Mouse (Mus musculus) hindbrain, postnatal 0 days (tissue): ENCODE measurements around the gene Zscan20. TPM values are rescaled to one million over a fixed set of nuclear protein-coding genes. Genes with fewer than 3 reads are reported as not detected.

ENCODE experiments used
- ATAC-seq: fragments of 200-750 bp; cut with Nextera tagmentation; 2 replicates; pipeline ENCODE4 v1.8.0; 2017; ENCODE audit warnings: mild to moderate bottlenecking, moderate TSS enrichment, moderate library complexity
- DNase-seq: peaks from one replicate; pipeline ENCODE4 v3.0.0-alpha.2; 2015; ENCODE audit warnings: low spot score
- H3K27ac ChIP-seq: fragments of 300-500 bp; sonication (generic); 2 replicates; pipeline ENCODE4 v1.5.1; 2014; ENCODE audit warnings: mild to moderate bottlenecking
- H3K27me3 ChIP-seq: fragments of 300-500 bp; sonication (generic); 2 replicates; pipeline ENCODE4 v1.6.1; 2014; ENCODE audit warnings: low read length, mixed read lengths; ENCODE audit not compliant: insufficient read depth
- H3K36me3 ChIP-seq: fragments of 300-500 bp; sonication (generic); 2 replicates; pipeline ENCODE4 v1.6.1; 2014; ENCODE audit warnings: low read length, mixed read lengths; ENCODE audit not compliant: insufficient read depth
- H3K4me1 ChIP-seq: fragments of 300-500 bp; sonication (generic); 2 replicates; pipeline ENCODE4 v1.6.1; 2014; ENCODE audit warnings: antibody characterized with exemption, low read length, mixed read lengths; ENCODE audit not compliant: insufficient read depth
- H3K4me2 ChIP-seq: fragments of 300-500 bp; sonication (generic); 2 replicates; pipeline ENCODE4 v1.6.1; 2014; ENCODE audit warnings: low read depth, mild to moderate bottlenecking, low read length, moderate library complexity, mixed read lengths
- H3K4me3 ChIP-seq: fragments of 300-500 bp; sonication (generic); 2 replicates; pipeline ENCODE4 v1.5.1; 2014; ENCODE audit warnings: low read length
- H3K9ac ChIP-seq: fragments of 300-500 bp; sonication (generic); replicated peaks from 2 replicates; pipeline ENCODE4 v1.6.1; 2014; ENCODE audit warnings: mild to moderate bottlenecking, low read length, moderate library complexity, mixed read lengths
- H3K9me3 ChIP-seq: fragments of 300-500 bp; sonication (generic); 2 replicates; pipeline ENCODE4 v1.6.1; 2016; ENCODE audit warnings: low read length, mixed read lengths
- CTCF ChIP-seq: IDR thresholded peaks from 2 replicates; pipeline ENCODE4 v1.5.1; 2016; ENCODE audit warnings: antibody characterized with exemption, control low read depth, low read depth
- WGBS: fragments of 180-500 bp; shearing (Covaris S2); extraction: QIAGEN DNeasy Blood & Tissue Kit; methylation state at CpG from one replicate; pipeline ENCODE4 v1.1.7; 2014; 5-methylcytosine and 5-hydroxymethylcytosine counted together
- polyA plus RNA-seq: library from polyadenylated mRNA; unstranded; fragments of >200 nt; fragmentation: Nextera tagmentation; extraction: Ambion mirVana; gene quantifications from 2 replicates; pipeline ENCODE4 v1.2.1, GENCODE M21; 2015
- total RNA-seq: library from RNA; depleted of rRNA; stranded (reverse); fragments of >200 nt; gene quantifications from 2 replicates; pipeline ENCODE4 v1.2.3, GENCODE M21; 2014; rRNA removed

Gene Zscan20
- total and polyA plus RNA-seq, 2 experiments from 2014 or later: 1.8 to 15.3 TPM

GRCm38 (mm10) chr4:128543378-128543777 is 66.5 kb downstream of the Zscan20 start:
- peak; percentile 63 for TF ChIP-seq CTCF
- ATAC-seq (no peak), DNase-seq (peak; percentile 42)
- Histone ChIP-seq H3K4me3 (no peak overlapping the region), H3K9me3 (no peaks in the 10 kb centered on the region), H3K27me3 (no peaks in the 10 kb centered on the region), H3K4me1 (no peaks in the 10 kb centered on the region), H3K27ac (no peak overlapping the region), H3K9ac (no peak overlapping the region), H3K4me2 (no peak overlapping the region), H3K36me3 (peaks cover 27% of the 10 kb centered on the region)
- 22% methylated on average over 2 of the region's 2 CpGs for WGBS

Other genes starting within 250 kb of the Zscan20 start
- gene Tlr12, start 8.5 kb upstream of the Zscan20 start, total RNA-seq: 1.0 and 1.2 TPM in 2 replicates
- gene Tlr12, start 8.5 kb upstream of the Zscan20 start, polyA plus RNA-seq: 0.89 and 1.4 TPM in 2 replicates
- gene Phc2, start 44.6 kb upstream of the Zscan20 start, total RNA-seq: 103 and 125 TPM in 2 replicates
- 46.1 and 50.7 TPM in 2 replicates for gene Phc2, start 44.6 kb upstream of the Zscan20 start, polyA plus RNA-seq
- 0.47 and 1.1 TPM in 2 replicates for gene A3galt2, start 145.3 kb upstream of the Zscan20 start, total RNA-seq
- gene A3galt2, start 145.3 kb upstream of the Zscan20 start, polyA plus RNA-seq: 0.10 TPM in 2 replicates
- 25.6 and 35.7 TPM in 2 replicates for gene Zfp362, start 195.9 kb upstream of the Zscan20 start, total RNA-seq
- 23.3 and 24.9 TPM in 2 replicates for gene Zfp362, start 195.9 kb upstream of the Zscan20 start, polyA plus RNA-seq